Mouse (Mus musculus) effector memory CD4-positive, alpha-beta T cell, adult 5 months (primary cell): Measurements from ENCODE around the gene Usb1. TPM values are rescaled to one million over a fixed set of nuclear protein-coding genes. Genes with fewer than 3 reads are reported as not detected.

Experiments used
- polyA plus RNA-seq: library from polyadenylated mRNA; unstranded; fragments of 100-300 nt; shearing (Covaris generic); gene quantifications from one replicate; pipeline ENCODE4 v1.2.1, GENCODE M21; 2017

Usb1 gene
- 47.6 TPM for polyA plus RNA-seq

GRCm38 (mm10) chr8:95331720-95332436, at the start of gene Usb1, which contains the start of gene Zfp319:
TSS of gene Usb1 (plus strand) at chr8:95332284.
TSS of gene Zfp319 (minus strand) at chr8:95331950.

GRCm38 (mm10) chr8:95306431-95306830, 25.7 kb upstream of the Usb1 start, which contains the start of gene Cngb1:
TSS of gene Cngb1 (minus strand) at chr8:95306585.

GRCm38 (mm10) chr8:95310342-95310970, 21.6 kb upstream of the Usb1 start, which contains the start of gene Tepp:
TSS of gene Tepp (plus strand) at chr8:95310566.

GRCm38 (mm10) chr8:95352151-95352870, 20.2 kb downstream of the Usb1 start, which contains the start of gene Mmp15:
TSS of gene Mmp15 (plus strand) at chr8:95352268.

Other genes with a start within 250 kb of the Usb1 start
- gene Kifc3, start 129.5 kb upstream of the Usb1 start, polyA plus RNA-seq: not detected
- gene Cngb1, start 25.7 kb upstream of the Usb1 start, polyA plus RNA-seq: not detected
- not detected for gene Tepp, start 21.7 kb upstream of the Usb1 start, polyA plus RNA-seq
- gene Zfp319, start 334 bp upstream of the Usb1 start, polyA plus RNA-seq: 6.1 TPM
- gene Mmp15, start 20.0 kb downstream of the Usb1 start, polyA plus RNA-seq: 0.29 TPM
- 45.7 TPM for gene Cfap20, start 102.6 kb downstream of the Usb1 start, polyA plus RNA-seq
- gene Csnk2a2, start 157.8 kb downstream of the Usb1 start, polyA plus RNA-seq: 39.7 TPM
- not detected for gene Ccdc113, start 201.8 kb downstream of the Usb1 start, polyA plus RNA-seq
- gene Prss54, start 244.1 kb downstream of the Usb1 start, polyA plus RNA-seq: not detected